Mouse (Mus musculus) urinary bladder, postnatal 25 days (tissue): ENCODE data around the gene Ikzf3.

Experiments
- DNase-seq: peaks from one replicate; pipeline ENCODE4 v3.0.0; 2022; ENCODE audit warnings: low spot score

Gene Ikzf3

GRCm38 (mm10) chr11:98473916-98474479 lies 71.8 kb downstream of the Ikzf3 start:
- no peak for DNase-seq

- no peak for DNase-seq
Observed at GRCm38 (mm10) chr11:98472696-98473095, 73.1 kb downstream of the Ikzf3 start.

GRCm38 (mm10) chr11:98470795-98471194 lies 75.0 kb downstream of the Ikzf3 start:
- no peak for DNase-seq

- no peak for DNase-seq
Observed at GRCm38 (mm10) chr11:98469761-98470714, 75.8 kb downstream of the Ikzf3 start.

GRCm38 (mm10) chr11:98464516-98464915 lies 81.3 kb downstream of the Ikzf3 start:
- no peak for DNase-seq

- no peak for DNase-seq
Observed at GRCm38 (mm10) chr11:98463911-98464310, 81.9 kb downstream of the Ikzf3 start.

- DNase-seq, result no peak
Observed at GRCm38 (mm10) chr11:98462255-98462654, 83.6 kb downstream of the Ikzf3 start.

GRCm38 (mm10) chr11:98461109-98461720 lies 84.6 kb downstream of the Ikzf3 start:
- DNase-seq, result no peak

GRCm38 (mm10) chr11:98459860-98460259 lies 86.0 kb downstream of the Ikzf3 start:
- DNase-seq, result no peak

GRCm38 (mm10) chr11:98459071-98459741 lies 86.6 kb downstream of the Ikzf3 start:
- no peak for DNase-seq

- no peak for DNase-seq
Observed at GRCm38 (mm10) chr11:98458121-98458990, 87.5 kb downstream of the Ikzf3 start.

- peak; percentile 93 for DNase-seq
Observed at GRCm38 (mm10) chr11:98457367-98458120, 88.3 kb downstream of the Ikzf3 start.

- no peak for DNase-seq
Observed at GRCm38 (mm10) chr11:98456945-98457344, 88.9 kb downstream of the Ikzf3 start.

GRCm38 (mm10) chr11:98456545-98456944 lies 89.3 kb downstream of the Ikzf3 start:
- no peak for DNase-seq

- DNase-seq, result no peak
Observed at GRCm38 (mm10) chr11:98455484-98455883, 90.3 kb downstream of the Ikzf3 start.

GRCm38 (mm10) chr11:98449921-98450771 lies 95.7 kb downstream of the Ikzf3 start:
- DNase-seq, result no peak

- DNase-seq, result no peak
Observed at GRCm38 (mm10) chr11:98449419-98449818, 96.4 kb downstream of the Ikzf3 start.

- DNase-seq, result no peak
Observed at GRCm38 (mm10) chr11:98448191-98448790, 97.5 kb downstream of the Ikzf3 start.

- DNase-seq, result no peak
Observed at GRCm38 (mm10) chr11:98447475-98447834, 98.4 kb downstream of the Ikzf3 start.
